Mouse (Mus musculus): ENCODE results near the gene Ptpn22.

- TF ChIP-seq CTCF (IDR thresholded peaks at IDR 0.05; ENCODE audit: low read depth, low read length) (no peak), POLR2A (IDR thresholded peaks at IDR 0.05; ENCODE audit: extremely low read depth, insufficient read depth, low read length) (no peak)
Measured at GRCm38 (mm10) chr3:103836453-103836852, 23.1 kb upstream of the Ptpn22 start.

Data from liver, adult 2 months (tissue).